Mouse (Mus musculus) spleen, adult 18-20 months (tissue): ENCODE data around the gene Zfp148.

Experiments
- DNase-seq, 2 experiments: peaks; one replicate each; pipeline ENCODE4 v3.0.0; 2022; ENCODE audit warnings: mixed read lengths in 2 of 2

The Zfp148 gene

DNA sequence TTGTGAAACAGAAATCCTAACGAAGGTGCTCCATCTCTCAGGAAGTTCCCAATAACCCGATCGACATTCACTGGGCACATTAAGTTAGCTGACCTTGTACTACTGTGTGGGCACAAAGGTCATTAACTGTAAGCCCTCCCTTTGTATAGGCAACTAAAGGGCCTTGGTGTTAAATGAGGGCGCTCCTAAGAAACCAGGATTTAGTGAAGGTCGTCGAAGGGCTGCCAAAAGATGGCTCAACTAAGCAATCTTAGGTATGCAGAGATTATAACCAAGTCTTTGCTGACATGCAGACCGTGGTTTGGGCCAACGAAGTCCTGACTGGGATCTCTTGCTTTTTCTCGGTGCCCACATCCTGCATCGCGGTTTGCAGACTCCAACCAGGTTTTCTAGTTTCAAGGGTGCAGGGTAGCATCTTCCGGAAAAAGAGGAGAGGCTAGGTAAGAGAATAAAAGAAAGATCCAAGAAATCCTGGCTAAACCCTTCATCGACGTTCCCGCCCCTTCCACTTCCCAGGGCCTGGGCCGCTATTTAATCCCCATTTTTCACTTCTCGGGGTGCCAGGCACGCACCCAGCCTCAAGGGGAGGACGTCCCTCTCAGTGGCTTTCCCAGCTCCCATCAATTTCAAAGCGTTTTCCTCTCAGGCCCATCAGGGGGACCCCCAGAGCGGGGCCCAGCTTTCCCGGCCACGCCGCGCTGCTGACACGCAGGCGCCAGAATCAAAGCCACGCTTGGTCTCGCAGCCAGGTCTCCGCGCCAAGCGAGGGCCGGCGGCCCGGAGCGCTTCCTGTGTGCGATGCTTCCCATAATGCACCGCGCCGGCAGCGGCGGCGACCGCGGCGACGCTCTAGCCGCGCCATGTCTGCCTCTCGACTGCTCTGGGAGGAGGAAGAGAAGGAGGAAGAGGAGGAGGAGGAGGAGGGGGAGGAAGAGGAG, at the start of gene Zfp148:
TSS of gene Zfp148 (plus strand) at position 893 of the 938 bp plus-strand sequence.
- DNase-seq, result peak; percentile 83 to 89

DNA sequence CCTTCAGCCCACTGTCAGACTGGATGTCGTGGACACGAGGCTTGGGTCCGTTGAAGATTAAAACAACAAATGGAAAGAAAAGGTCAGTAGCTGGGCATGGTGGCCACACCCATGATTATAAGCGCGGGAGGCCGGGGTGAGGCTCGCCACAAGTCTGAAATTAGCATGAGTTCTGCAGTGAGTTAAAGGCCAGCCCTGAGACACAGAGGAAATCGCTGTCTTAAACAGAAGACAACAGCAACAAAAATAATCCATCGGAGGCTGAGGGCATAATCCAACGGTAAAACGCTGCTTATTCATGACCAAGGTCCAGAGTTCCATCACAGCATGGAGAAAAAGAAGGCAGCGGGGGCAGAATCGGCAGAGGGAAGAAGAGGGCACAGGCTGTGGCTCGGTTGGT, 47.6 kb upstream of the Zfp148 start:
- DNase-seq, result no peak

DNA sequence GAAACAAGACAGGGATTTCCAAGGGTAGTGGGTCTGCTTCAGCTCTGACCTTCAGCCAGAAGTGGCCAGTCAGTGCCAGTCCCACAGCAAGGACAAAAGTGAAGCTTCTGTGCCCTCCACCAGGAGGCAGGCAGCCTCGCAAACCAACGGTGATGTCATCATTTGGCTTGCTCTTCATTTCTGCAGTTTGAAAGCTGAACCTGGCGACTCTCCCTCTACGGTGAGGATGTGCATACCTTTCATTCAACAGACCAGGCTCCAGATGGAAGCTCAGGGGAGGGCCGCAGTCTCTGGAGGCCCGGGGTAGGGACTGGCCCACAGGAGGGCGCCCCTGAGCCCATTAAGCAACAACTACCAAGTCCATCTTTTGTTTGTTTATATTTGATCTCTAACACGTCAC, 43.5 kb upstream of the Zfp148 start:
- peak; percentile 17 to 63 for DNase-seq

DNA sequence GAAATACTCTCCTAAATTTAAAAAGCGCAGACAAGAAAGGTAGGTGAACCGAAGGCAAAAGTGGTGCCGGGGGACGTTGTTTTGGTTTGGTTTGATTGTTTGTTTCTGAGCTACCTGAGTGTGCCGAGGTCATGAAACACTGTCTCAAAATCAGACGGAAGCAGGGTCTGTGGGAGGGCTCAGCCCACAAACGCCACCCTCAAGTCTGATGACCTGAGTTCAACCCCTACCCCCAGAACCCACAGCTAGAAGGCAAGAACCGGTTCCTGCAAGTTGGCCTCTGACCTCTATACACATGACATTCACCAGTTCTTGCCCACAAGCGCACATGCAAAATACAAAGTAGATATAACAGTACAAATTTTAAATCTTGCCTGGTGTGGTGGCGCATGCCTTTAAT, 43.0 kb upstream of the Zfp148 start:
- DNase-seq, result no peak

DNA sequence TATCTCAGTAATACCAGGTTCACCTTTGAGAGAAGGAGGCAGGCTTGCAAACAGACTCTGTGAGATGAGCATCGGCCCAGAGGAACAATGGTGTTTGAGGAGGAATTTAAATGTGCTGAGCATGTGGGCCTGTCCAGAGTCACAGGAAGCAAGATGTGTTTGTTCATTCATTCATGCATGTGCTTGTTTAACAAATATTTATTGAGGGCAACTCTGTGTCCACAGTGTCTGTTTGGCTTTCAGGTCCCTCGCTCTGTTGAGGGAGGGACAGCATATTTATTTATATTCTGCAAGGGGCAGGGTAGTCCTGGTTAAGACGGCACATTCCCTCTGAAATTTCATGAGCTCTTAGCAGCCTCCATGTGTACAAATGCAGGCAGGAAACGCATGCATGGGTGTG, 42.1 kb upstream of the Zfp148 start:
- DNase-seq, result no peak

DNA sequence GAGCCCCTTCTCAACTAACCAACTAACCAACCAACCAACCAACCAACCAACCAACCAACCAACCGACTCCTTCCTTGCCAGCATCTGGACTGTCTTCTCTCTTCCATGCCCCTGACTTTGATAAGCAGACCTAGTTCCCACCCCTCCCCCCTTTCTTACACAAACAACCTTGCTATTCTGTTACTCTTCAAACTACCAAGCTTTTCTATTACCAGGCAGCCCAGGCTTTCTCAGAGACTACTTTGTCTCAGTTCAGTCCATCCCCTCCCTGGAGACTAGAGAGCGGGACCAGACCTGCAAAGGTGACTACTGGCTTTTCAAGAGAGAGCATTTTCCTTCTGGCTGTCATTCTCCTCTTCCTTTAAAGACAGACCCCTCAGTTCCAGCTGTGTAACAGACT, 41.2 kb upstream of the Zfp148 start:
- DNase-seq, result no peak

DNA sequence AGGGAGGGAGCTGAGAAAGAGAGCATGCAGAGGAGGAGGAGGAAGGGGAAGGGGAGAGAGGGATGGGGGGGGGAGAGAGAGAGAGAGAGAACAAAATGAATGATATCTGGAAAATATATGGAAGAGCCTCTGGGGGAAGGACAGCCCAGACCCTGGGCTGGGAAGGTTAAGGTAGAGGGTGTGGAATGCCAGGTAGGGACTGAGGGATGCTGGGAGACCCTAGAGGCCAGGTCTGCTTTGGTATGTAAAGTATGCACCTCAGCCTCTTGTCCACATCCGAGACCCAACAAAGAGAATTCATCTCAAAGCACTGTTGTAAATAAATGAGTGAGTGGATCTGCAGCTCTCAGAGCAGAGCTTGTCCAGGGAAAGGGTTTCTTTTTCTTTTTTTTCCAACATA, 38.3 kb upstream of the Zfp148 start:
- DNase-seq, result no peak

DNA sequence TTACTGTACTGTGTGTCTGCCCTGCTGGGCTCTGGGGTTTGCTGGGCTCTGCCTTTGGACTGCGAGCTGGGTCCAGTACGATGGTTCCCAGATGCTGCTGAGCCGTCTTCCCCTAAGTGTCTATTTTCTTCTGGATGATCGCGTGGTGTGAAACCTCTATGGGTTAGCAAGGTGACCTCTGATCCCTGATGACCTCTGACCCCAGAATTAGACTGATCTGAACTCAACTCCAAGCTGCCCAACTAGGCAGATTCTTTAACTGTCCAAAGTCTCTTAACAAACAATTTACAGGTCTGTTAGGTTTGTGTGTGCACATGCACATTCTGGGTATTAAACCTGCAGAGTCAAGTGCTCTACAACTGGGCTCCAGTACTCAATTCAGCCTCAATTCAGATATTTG, 37.5 kb upstream of the Zfp148 start:
- DNase-seq, result no peak

DNA sequence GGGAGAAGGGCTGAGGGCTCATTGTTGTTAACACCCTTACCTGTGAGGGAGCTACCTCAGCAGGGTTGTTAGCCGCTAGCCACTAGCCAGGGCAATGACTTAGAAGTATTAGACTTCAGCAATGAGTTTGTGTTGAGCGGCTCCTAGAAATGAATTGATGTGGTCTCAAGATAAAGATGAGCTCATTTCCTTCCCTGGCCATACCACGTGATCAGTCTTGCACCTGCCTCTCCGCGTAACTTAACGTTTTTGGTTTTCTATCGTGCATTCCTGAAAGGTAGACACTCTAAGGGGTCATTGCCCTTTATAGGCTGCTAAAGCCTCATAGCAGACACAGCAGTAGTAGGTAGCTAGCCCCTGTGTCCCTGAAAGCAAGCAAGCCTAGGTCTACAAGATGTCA, 37.0 kb upstream of the Zfp148 start:
- DNase-seq, result peak in 1 of 2 experiments; percentile 4

DNA sequence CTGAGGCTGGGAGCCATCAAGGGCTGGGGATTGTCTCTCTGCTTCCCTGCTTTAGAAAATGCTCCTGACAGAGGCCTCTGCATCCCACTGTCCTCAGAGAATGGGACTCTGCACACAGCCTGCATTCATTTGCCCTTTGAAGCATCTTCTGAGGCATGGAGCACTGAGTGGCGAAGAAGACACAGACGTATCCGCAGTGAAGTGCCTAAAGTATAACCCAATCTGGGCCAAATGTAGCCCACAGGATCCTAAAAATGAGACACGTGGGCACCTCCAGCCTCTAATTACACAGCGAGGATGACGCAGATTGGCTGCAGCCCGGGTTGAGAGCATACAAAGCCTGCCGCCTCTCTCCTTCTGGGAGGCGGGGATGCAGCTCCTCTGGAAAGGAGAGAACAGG, 36.3 kb upstream of the Zfp148 start:
- DNase-seq, result no peak

DNA sequence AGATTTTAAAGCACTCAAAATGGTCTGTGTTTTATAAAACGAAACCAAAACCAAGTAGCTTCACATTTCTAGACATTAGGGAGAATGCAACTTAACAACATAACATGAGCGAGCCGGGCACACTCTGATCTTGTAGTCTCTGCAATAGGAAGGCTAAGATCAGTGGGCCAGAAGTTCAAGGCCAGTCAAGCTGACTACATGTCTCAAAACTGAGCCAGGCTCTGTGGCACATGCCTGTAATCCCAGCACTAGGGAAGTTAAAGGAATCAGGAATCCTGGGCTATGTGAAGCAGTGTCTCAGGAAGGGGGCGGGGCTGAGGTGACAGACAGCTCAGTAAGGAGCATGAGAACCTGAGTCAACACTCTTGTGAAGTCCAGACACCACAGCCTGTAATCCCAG, 35.8 kb upstream of the Zfp148 start:
- peak in 1 of 2 experiments; percentile 10 for DNase-seq

DNA sequence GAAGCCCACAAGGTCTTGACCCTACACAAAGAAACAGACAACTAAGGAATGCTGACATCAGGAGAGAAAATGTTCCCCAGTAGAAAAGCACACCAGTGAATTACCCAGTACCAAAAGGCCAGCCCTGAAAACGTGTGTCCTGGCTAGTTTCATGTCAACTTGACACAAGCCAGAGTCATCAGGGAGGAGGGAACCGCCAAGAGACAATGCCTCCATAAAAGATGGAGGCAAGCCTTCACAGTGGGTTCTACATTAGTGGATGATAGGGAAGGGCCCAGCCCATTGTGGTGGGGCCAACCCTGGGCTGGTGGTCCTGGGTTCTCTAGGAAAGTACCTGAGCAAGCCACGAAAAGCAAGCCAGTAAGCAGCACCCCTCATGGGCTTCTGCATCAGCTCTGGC, 34.3 kb upstream of the Zfp148 start:
- no peak for DNase-seq

DNA sequence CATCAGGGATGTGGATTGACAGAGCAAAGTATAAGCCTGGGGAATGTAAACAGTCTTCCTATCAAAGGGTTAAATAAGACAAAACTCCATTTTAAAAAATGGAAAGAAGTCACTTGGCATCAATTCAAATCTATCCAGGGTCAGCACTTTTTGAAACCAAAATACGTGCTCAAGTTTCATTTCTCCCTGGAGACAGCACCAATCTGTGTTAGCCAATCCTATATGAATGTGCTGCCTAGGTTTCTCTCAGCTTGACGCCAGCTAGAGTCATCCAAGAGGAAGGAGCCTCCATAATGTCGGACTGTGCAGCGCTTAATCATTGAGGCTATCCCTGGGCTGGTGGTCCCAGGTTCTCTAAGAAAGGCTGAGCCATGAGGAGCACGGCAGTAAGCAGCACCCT, 33.5 kb upstream of the Zfp148 start:
- DNase-seq, result no peak

DNA sequence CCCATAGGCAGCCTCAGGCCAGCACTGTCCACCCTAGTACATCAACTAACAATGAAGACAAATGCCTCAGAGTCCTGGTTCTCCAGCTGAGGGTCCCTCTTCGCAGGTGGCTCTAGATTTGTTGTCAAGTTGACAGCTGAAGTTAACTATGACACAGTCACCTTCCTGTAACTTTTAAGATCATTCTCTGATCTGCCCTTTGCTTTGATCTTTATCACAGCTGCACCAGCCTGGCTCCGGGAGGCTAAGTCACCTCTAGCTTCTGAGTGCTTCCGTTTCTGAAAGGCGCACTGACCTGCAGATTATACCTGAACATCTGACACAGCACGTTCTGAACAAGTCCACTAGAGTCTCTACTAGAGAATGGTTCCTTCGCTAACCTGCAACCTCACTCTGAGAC, 22.8 kb upstream of the Zfp148 start:
- no peak for DNase-seq

DNA sequence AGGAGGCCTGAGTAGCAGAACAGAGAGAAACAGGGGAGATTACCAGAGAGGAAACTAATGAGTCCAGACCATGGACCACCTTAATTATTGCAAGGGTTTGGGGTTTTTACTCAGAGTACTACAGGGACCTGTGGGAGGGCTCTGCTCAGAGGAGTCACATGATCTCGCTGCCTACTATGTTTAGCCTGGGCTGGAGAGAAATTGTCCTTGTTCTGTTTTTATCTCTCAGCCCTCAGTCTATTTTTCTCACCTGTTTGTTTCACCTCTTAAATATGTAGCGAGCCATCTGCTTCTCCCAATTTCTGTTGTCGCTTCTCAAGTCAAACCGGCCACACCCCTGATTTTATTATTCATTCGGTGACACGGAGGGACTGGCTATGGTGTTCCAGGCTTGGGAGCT, 14.9 kb upstream of the Zfp148 start:
- no peak for DNase-seq

DNA sequence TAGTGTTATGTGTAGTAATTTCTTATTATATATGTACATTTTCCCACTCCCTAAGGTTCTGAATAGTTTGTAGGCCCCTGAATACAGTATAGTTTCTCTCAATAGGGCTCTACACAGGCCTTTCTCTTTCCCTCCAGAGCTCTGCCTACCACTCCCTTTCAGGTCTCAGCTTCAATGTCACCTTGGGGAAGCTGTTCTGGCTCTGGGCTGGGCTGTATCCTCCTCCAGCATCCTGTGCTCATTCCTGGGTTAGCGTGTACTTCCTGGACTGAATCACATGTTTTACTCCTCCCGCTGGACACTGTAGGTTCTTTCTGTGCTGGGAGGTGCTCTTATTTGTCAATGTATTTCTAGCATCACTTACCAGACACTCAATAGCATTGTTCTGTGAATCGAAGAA, 12.0 kb upstream of the Zfp148 start:
- no peak for DNase-seq

DNA sequence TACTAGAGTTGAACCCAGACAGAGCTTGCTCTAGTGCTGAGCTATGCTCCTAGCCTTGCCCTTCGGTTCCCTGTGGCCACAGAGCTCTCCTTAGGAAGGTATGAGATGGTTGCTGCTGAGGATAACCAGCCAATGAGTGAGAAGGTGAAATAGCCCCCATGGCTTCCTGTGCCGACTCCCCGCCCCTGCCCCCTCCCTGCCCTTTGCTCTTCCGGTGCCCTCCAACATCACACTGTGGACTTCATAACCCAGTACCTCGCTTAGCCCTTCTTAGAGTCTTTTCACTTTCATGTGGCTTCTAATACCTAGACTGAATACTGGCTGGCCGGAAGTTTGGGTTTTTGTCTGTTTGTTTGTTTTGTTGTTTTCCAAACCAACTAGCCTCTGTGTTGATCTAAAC, 9.8 kb upstream of the Zfp148 start:
- DNase-seq, result no peak

DNA sequence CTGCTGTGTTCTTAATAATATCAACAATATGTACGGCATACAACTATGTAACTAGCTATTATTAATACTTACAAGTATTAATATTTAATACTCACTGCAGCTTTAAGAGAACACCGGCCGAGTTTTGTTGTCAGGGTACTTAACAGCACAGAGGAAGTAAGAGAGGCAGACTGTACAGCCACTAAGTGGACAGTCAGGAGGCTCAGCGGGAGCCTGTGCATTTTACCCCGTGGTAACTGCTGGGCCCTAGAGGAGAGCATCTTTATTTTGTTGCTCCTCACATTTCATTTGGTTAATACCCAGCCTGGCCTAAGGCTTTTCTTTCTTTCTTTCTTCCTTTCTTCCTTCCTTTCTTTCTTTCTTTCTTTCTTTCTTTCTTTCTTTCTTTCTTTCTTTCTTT, 8.0 kb upstream of the Zfp148 start:
- no peak for DNase-seq

DNA sequence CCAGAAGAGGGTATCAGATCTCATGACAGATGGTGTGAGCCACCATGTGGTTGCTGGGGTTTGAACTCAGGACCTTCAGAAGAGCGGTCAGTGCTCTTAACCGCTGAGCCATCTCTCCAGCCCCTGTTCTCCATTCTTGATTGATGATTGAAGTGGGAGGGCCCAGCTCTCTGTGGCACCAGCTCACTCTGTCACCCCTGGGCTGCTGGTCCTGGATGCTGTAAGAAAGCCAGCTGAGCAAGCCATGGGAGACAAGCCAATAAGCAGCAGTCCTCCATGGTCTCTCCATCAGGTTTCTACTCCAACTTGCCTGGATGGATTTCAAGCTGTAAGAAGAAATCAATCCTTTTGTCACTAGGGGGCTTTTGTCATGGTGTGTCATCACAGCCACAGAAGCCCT, 7.3 kb upstream of the Zfp148 start:
- no peak for DNase-seq

DNA sequence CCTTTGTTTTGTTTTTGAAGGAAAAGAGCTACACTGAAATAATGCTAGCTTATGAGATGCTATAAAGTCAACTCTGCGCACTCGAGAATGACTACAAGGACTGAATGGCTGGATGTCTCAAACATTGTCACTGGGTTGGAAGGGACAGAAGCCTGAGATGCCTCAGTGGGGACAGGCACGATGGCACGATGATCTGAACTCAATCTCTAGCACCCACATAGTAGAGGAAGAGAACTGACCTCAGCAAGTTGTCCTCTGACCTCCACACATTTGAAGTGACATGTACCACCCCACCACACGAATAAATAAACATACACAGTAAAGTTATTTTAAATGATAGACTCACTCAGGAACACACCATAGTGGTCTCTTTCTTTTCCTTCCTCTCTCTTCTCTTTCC, 4.4 kb upstream of the Zfp148 start:
- DNase-seq, result no peak

DNA sequence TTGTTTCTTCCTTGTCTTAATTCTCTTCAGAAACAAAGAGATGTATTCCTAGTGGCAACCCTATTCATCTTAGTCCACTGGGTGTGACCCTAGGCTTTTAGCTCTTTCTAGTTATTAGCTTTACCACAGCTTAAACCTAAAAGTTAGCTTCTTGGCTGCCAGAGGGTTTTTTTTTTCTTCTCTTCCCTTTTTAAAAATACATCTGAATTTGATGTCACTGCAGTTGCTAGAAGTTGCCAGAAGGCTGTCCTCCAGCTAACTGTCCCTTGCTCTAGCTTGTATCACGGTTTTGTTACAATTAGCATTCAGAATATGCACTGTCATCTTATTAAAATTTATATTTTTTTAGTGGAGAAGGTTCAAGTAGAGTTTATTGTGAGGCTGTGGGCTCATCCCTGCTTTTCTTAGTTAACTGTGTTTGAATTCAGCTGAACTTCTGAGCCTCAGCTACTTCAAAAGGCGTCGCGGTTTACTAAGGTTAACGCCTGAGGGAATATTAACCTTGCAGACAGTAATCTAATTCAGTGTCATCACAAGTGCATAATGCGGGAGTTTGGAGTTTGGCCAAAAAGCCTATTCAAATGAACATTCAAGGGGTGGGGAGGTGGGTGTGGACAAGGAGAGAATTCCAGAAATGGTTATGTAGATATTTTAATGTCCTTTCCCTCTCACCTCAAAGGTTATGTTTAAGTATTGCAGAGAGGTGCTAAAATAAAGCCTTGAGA, 1.3 kb upstream of the Zfp148 start:
- DNase-seq, result no peak

DNA sequence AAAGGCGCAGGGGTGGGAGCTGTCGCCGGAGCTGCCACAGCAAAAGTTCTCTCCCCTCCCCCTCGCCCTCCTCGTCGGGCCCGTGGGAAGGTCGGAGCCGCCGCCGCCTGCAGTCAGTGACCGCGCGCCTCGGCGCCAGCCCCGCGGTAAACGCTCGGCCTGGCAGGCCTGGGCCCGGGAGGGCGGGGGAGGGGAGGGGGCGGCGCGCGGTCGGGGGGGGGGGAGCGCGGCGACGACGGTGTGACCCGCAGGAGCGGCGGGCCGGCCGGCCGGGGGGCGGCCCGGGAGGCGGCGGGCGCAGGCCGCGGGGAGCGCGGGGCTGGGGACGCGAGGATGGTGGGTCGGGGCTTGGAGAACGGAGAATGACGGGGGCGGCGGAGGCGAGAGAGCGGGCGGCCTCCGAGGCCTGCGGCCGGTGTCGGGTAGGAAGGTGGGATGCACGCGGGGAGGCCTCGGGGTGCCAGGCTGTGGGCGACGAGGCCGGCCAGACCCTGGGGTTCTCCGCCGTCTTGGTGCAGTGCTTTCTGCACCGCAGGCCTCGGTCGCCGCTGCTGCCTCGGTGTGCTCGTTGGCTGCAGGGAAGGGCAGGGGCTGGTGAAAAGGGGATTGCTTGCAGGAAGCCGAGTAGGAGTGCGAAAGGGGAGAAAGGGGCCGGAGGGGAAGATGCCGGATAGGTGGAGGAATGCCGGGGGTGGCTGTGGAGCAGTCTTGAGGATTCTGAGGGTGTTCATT, 412 bp downstream of the Zfp148 start:
- peak; percentile 39 to 53 for DNase-seq

DNA sequence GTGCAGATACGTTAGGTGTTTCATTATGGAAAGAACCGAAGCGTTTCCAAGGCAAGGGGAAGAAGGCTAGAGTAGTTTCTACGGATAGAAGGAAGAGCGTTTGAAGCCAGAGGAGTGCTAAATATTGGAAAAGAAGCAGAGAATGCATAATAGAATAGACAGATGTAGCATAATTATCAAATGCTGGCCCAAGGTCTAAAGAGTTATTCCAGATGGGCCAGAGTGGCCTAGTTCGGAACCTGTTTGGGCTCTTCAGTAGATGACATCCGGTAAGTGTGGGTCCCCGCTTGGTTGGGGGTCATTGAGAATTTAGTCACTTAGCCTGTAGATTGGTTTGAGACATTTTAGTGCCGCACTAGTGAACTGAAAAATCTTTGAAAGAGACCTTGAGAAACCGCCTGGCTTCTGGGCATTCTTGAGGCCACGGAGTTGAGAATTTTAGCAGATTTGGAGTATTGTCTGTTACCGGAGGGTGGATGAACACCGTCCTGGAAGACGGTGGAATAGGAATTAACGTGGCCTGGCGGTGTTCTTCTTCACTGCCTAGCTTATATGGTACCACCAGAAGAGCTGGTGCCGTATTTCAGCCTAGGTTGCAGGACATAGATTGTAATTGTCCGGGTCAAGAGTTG, 1.1 kb downstream of the Zfp148 start:
- DNase-seq, result no peak
